Mouse (Mus musculus): Measurements from ENCODE around the gene Dusp28. TPM values are rescaled to one million over a fixed set of nuclear protein-coding genes. Genes with fewer than 3 reads are reported as not detected.

Gene Dusp28
- polyA plus RNA-seq, 2 experiments, result 8.0 to 10.6 TPM

- H3K9me3 ChIP-seq (ENCODE audit: control insufficient read depth, low read length), result no peaks in the 10 kb centered on the region
- no peak for TF ChIP-seq POLR2A (IDR thresholded peaks at IDR 0.05; ENCODE audit: borderline replicate concordance, extremely low read depth, insufficient read depth, insufficient read length)
- no peak overlapping the region for H3K4me2 ChIP-seq (replicated peaks; ENCODE audit: low read depth, low read length, severe bottlenecking)
- no peaks in the 10 kb centered on the region for H3K4me1 ChIP-seq (ENCODE audit: control insufficient read depth, insufficient read depth, low read length)
- no peak overlapping the region for H3K27ac ChIP-seq (replicated peaks; ENCODE audit: low read depth, low read length)
- ATAC-seq (ENCODE audit: low FRiP score, low read depth) (no peak), DNase-seq (ENCODE audit: low spot score) (no peak)
- WGBS, result 82% methylated on average over 3 of the region's 3 CpGs
- H3K36me3 ChIP-seq (ENCODE audit: control insufficient read depth, insufficient read depth, low read length), result no peaks in the 10 kb centered on the region
- no peaks in the 10 kb centered on the region for H3K27me3 ChIP-seq (ENCODE audit: control insufficient read depth, insufficient read depth, low read length)
- no peak overlapping the region for H3K4me3 ChIP-seq (replicated peaks; ENCODE audit: low read length)
- H3K9ac ChIP-seq (ENCODE audit: low read depth, low read length, severe bottlenecking), result no peak overlapping the region
Measured at GRCm38 (mm10) chr1:92893896-92894295, 12.9 kb upstream of the Dusp28 start.

- Histone ChIP-seq H3K27me3 (ENCODE audit: control insufficient read depth, insufficient read depth, low read length) (no peaks in the 10 kb centered on the region), H3K4me1 (ENCODE audit: control insufficient read depth, insufficient read depth, low read length) (no peaks in the 10 kb centered on the region), H3K36me3 (ENCODE audit: control insufficient read depth, insufficient read depth, low read length) (no peaks in the 10 kb centered on the region), H3K9ac (ENCODE audit: low read depth, low read length, severe bottlenecking) (no peak overlapping the region), H3K4me2 (replicated peaks; ENCODE audit: low read depth, low read length, severe bottlenecking) (no peak overlapping the region), H3K9me3 (ENCODE audit: control insufficient read depth, low read length) (no peaks in the 10 kb centered on the region), H3K27ac (replicated peaks; ENCODE audit: low read depth, low read length) (no peak overlapping the region), H3K4me3 (replicated peaks; ENCODE audit: low read length) (no peak overlapping the region)
- TF ChIP-seq POLR2A (IDR thresholded peaks at IDR 0.05; ENCODE audit: borderline replicate concordance, extremely low read depth, insufficient read depth, insufficient read length), result no peak
- DNase-seq (ENCODE audit: low spot score) (peak; percentile 84), ATAC-seq (ENCODE audit: low FRiP score, low read depth) (peak; percentile 70; the same call in 1 of the 2 replicates)
- 17% methylated on average over 3 of the region's 3 CpGs for whole genome bisulfite sequencing
Measured at GRCm38 (mm10) chr1:92895089-92895488, 11.7 kb upstream of the Dusp28 start.

GRCm38 (mm10) chr1:92902786-92903185, 4.0 kb upstream of the Dusp28 start, which contains the start of gene Ankmy1:
Gene Ankmy1, minus strand, starts transcription at chr1:92902906.
- DNase-seq (ENCODE audit: low spot score) (peak; percentile 82), ATAC-seq (ENCODE audit: low FRiP score, low read depth) (peak; percentile 62)
- WGBS, result 1% methylated on average over 15 of the region's 15 CpGs
- Histone ChIP-seq H3K9me3 (ENCODE audit: control insufficient read depth, low read length) (no peaks in the 10 kb centered on the region), H3K4me3 (replicated peaks; ENCODE audit: low read length) (peak within 1 kb of the TSS; percentile 15; the same call in 1 of the 2 replicates), H3K27me3 (ENCODE audit: control insufficient read depth, insufficient read depth, low read length) (no peaks in the 10 kb centered on the region), H3K4me2 (replicated peaks; ENCODE audit: low read depth, low read length, severe bottlenecking) (peak within 1 kb of the TSS; percentile 39), H3K36me3 (ENCODE audit: control insufficient read depth, insufficient read depth, low read length) (no peaks in the 10 kb centered on the region), H3K4me1 (ENCODE audit: control insufficient read depth, insufficient read depth, low read length) (peaks cover 2% of the 10 kb centered on the region; the same call in 1 of the 2 replicates), H3K9ac (ENCODE audit: low read depth, low read length, severe bottlenecking) (no peak within 1 kb of the TSS; the same call in 1 of the 2 replicates), H3K27ac (replicated peaks; ENCODE audit: low read depth, low read length) (no peak within 1 kb of the TSS)
- no peak for TF ChIP-seq POLR2A (IDR thresholded peaks at IDR 0.05; ENCODE audit: borderline replicate concordance, extremely low read depth, insufficient read depth, insufficient read length)

GRCm38 (mm10) chr1:92903627-92904026, 3.2 kb upstream of the Dusp28 start:
- H3K4me2 ChIP-seq (replicated peaks; ENCODE audit: low read depth, low read length, severe bottlenecking), result no peak overlapping the region
- H3K36me3 ChIP-seq (ENCODE audit: control insufficient read depth, insufficient read depth, low read length), result no peaks in the 10 kb centered on the region
- no peak overlapping the region for H3K27ac ChIP-seq (replicated peaks; ENCODE audit: low read depth, low read length)
- ATAC-seq (ENCODE audit: low FRiP score, low read depth) (no peak), DNase-seq (ENCODE audit: low spot score) (no peak)
- H3K9me3 ChIP-seq (ENCODE audit: control insufficient read depth, low read length), result no peaks in the 10 kb centered on the region
- H3K4me1 ChIP-seq (ENCODE audit: control insufficient read depth, insufficient read depth, low read length), result peaks cover 5% of the 10 kb centered on the region; the same call in 1 of the 2 replicates
- WGBS, result 71% methylated on average over 4 of the region's 4 CpGs
- no peak for TF ChIP-seq POLR2A (IDR thresholded peaks at IDR 0.05; ENCODE audit: borderline replicate concordance, extremely low read depth, insufficient read depth, insufficient read length)
- no peak overlapping the region for H3K9ac ChIP-seq (ENCODE audit: low read depth, low read length, severe bottlenecking)
- H3K27me3 ChIP-seq (ENCODE audit: control insufficient read depth, insufficient read depth, low read length), result no peaks in the 10 kb centered on the region
- H3K4me3 ChIP-seq (replicated peaks; ENCODE audit: low read length), result no peak overlapping the region

- WGBS, result 88% methylated on average over 2 of the region's 2 CpGs
- no peak overlapping the region for H3K4me2 ChIP-seq (replicated peaks; ENCODE audit: low read depth, low read length, severe bottlenecking)
- no peak for DNase-seq (ENCODE audit: low spot score)
Measured at GRCm38 (mm10) chr1:92905703-92906310, 974 bp upstream of the Dusp28 start.

More at GRCm38 (mm10) chr1:92905703-92906310, 974 bp upstream of the Dusp28 start:
- no peak overlapping the region for H3K9ac ChIP-seq (ENCODE audit: low read depth, low read length, severe bottlenecking)
- no peaks in the 10 kb centered on the region for H3K9me3 ChIP-seq (ENCODE audit: control insufficient read depth, low read length)
- no peak overlapping the region for H3K4me3 ChIP-seq (replicated peaks; ENCODE audit: low read length)
- no peak overlapping the region for H3K27ac ChIP-seq (replicated peaks; ENCODE audit: low read depth, low read length)
- peaks cover 11% of the 10 kb centered on the region for H3K4me1 ChIP-seq (ENCODE audit: control insufficient read depth, insufficient read depth, low read length)
- no peaks in the 10 kb centered on the region for H3K36me3 ChIP-seq (ENCODE audit: control insufficient read depth, insufficient read depth, low read length)
- ATAC-seq (ENCODE audit: low FRiP score, low read depth), result no peak
- no peak for TF ChIP-seq POLR2A (IDR thresholded peaks at IDR 0.05; ENCODE audit: borderline replicate concordance, extremely low read depth, insufficient read depth, insufficient read length)
- no peaks in the 10 kb centered on the region for H3K27me3 ChIP-seq (ENCODE audit: control insufficient read depth, insufficient read depth, low read length)
